ENCODE assay signal across 19 mouse cellular contexts in genomic region chr10:117630810-117631209, GRCm38 (mm10). TPM values are rescaled to one million over a fixed set of nuclear protein-coding genes. Genes with fewer than 3 reads are reported as not detected.
A peak's percentile ranks its signal among the peaks of the same experiment; 100 is the strongest.
DNase-seq lines count a peak whose midpoint lies in the region; ATAC-seq and TF ChIP-seq lines count a peak whose summit lies in the region.
"Had no signal": no experiment of that assay in that cellular context is flagged by ENCODE, and none has a peak within 500 bp of the region (broad histone marks: within the 10 kb centered on the region; RNA-seq: fewer than 3 reads in every experiment).

No protein-coding gene starts in this region.

- H3K27ac ChIP-seq in kidney, embryonic 15.5 days, result no peak overlapping the region
- H3K27ac ChIP-seq in lung, embryonic 16.5 days (ENCODE audit: low read length), result no peak overlapping the region
- no peak overlapping the region for H3K27ac ChIP-seq in limb, embryonic 12.5 days
- H3K27ac ChIP-seq in stomach, postnatal 0 days (replicated peaks), result no peak overlapping the region
- H3K27ac ChIP-seq in hindbrain, embryonic 10.5 days, result no peak overlapping the region
- H3K27ac ChIP-seq: embryonic facial prominence, embryonic 12.5 days; heart, adult 2 months; hindbrain, embryonic 12.5 days; liver, embryonic 14.5 days; neural tube, embryonic 13.5 days had no signal

- H3K4me2 ChIP-seq in kidney, embryonic 15.5 days, result peak overlapping the region; percentile 81; the same call in 1 of the 2 replicates
- peak overlapping the region; percentile 83 for H3K4me2 ChIP-seq in lung, embryonic 16.5 days (ENCODE audit: low read depth, low read length)
- peak overlapping the region; percentile 24; the same call in 1 of the 2 replicates for H3K4me2 ChIP-seq in limb, embryonic 12.5 days
- H3K4me2 ChIP-seq in stomach, postnatal 0 days (replicated peaks; ENCODE audit: low read depth), result no peak overlapping the region
- H3K4me2 ChIP-seq: embryonic facial prominence, embryonic 12.5 days; hindbrain, embryonic 12.5 days had no signal

- no peak for ATAC-seq in kidney, embryonic 15.5 days (replicated peaks; ENCODE audit: low FRiP score)
- ATAC-seq in lung, embryonic 16.5 days (ENCODE audit: low read depth), result no peak
- no peak for ATAC-seq in limb, embryonic 12.5 days (ENCODE audit: insufficient number of reproducible peaks, insufficient read depth, low FRiP score, low TSS enrichment, low read depth)
- ATAC-seq in stomach, postnatal 0 days (ENCODE audit: low FRiP score, low TSS enrichment), result no peak

- no peak overlapping the region for H3K9ac ChIP-seq in kidney, embryonic 15.5 days
- H3K9ac ChIP-seq in lung, embryonic 16.5 days (ENCODE audit: low read length), result no peak overlapping the region
- H3K9ac ChIP-seq in limb, embryonic 12.5 days (replicated peaks), result no peak overlapping the region
- H3K9ac ChIP-seq in stomach, postnatal 0 days (ENCODE audit: low read length), result no peak overlapping the region
- H3K9ac ChIP-seq: embryonic facial prominence, embryonic 12.5 days; hindbrain, embryonic 12.5 days; liver, embryonic 14.5 days; neural tube, embryonic 13.5 days had no signal

- H3K4me3 ChIP-seq in kidney, embryonic 15.5 days (replicated peaks), result peak overlapping the region; percentile 72; the same call in 1 of the 2 replicates
- peak overlapping the region; percentile 58 for H3K4me3 ChIP-seq in lung, embryonic 16.5 days (ENCODE audit: low read length)
- 0 out of 2 replicates have a peak overlapping the region, but pooled peaks have one; percentile 67 for H3K4me3 ChIP-seq in limb, embryonic 12.5 days (replicated peaks)
- H3K4me3 ChIP-seq in stomach, postnatal 0 days (ENCODE audit: low read depth, low read length), result peak overlapping the region; percentile 60; the same call in 1 of the 2 replicates
- H3K4me3 ChIP-seq in hindbrain, embryonic 10.5 days, result no peak overlapping the region
- H3K4me3 ChIP-seq: embryonic facial prominence, embryonic 12.5 days; heart, adult 2 months; neural tube, embryonic 13.5 days had no signal

- peaks cover 21% of the 10 kb centered on the region for H3K27me3 ChIP-seq in kidney, embryonic 15.5 days
- peaks cover 14% of the 10 kb centered on the region; the same call in 1 of the 2 replicates for H3K27me3 ChIP-seq in lung, embryonic 16.5 days (ENCODE audit: control insufficient read depth, insufficient read depth, low read depth, low read length)
- H3K27me3 ChIP-seq in limb, embryonic 12.5 days, result peaks cover 23% of the 10 kb centered on the region
- no peaks in the 10 kb centered on the region for H3K27me3 ChIP-seq in stomach, postnatal 0 days (ENCODE audit: control insufficient read depth, insufficient read depth, low read length)
- H3K27me3 ChIP-seq in hindbrain, embryonic 10.5 days (ENCODE audit: insufficient read depth, poor library complexity, severe bottlenecking), result peaks cover 59% of the 10 kb centered on the region

- TF ChIP-seq EP300 in stomach, postnatal 0 days (optimal IDR thresholded peaks at IDR 0.05), result no peak

- 61% methylated on average over 2 of the region's 2 CpGs for WGBS in kidney, embryonic 15.5 days
- 62% methylated on average over 2 of the region's 2 CpGs for WGBS in lung, embryonic 16.5 days
- 62% methylated on average over 2 of the region's 2 CpGs for WGBS in limb, embryonic 12.5 days
- WGBS in stomach, postnatal 0 days, result 55% methylated on average over 2 of the region's 2 CpGs
- 59% methylated on average over 2 of the region's 2 CpGs for WGBS in hindbrain, embryonic 10.5 days

- no peaks in the 10 kb centered on the region for H3K36me3 ChIP-seq in kidney, embryonic 15.5 days
- H3K36me3 ChIP-seq in lung, embryonic 16.5 days (ENCODE audit: control insufficient read depth, insufficient read depth, low read length), result peaks cover 11% of the 10 kb centered on the region; the same call in 1 of the 2 replicates
- 0 out of 2 replicates have a peak, but pooled peaks cover 2% of the 10 kb centered on the region for H3K36me3 ChIP-seq in limb, embryonic 12.5 days
- H3K36me3 ChIP-seq in stomach, postnatal 0 days (ENCODE audit: control insufficient read depth, insufficient read depth, low read length), result no peaks in the 10 kb centered on the region
- no peaks in the 10 kb centered on the region for H3K36me3 ChIP-seq in hindbrain, embryonic 10.5 days
- H3K36me3 ChIP-seq: embryonic facial prominence, embryonic 12.5 days; hindbrain, embryonic 12.5 days; neural tube, embryonic 13.5 days had no signal

- peaks cover 28% of the 10 kb centered on the region for H3K4me1 ChIP-seq in kidney, embryonic 15.5 days
- peaks cover 7% of the 10 kb centered on the region for H3K4me1 ChIP-seq in lung, embryonic 16.5 days (replicated peaks; ENCODE audit: control insufficient read depth, insufficient read depth, low read length)
- peaks cover 24% of the 10 kb centered on the region for H3K4me1 ChIP-seq in limb, embryonic 12.5 days (replicated peaks)
- peaks cover 2% of the 10 kb centered on the region; the same call in 1 of the 2 replicates for H3K4me1 ChIP-seq in stomach, postnatal 0 days (replicated peaks; ENCODE audit: control insufficient read depth, insufficient read depth)
- H3K4me1 ChIP-seq in hindbrain, embryonic 10.5 days (replicated peaks), result peaks cover 19% of the 10 kb centered on the region

- intact Hi-C loops in left cerebral cortex, postnatal 14 days (cut with DNase I), result no loop called here

- DNase-seq in kidney, adult 9 months, result no peak
- no peak for DNase-seq in lung, postnatal 10 days
- DNase-seq in stomach, postnatal 0 days (ENCODE audit: low spot score), result no peak
- no peak for DNase-seq in left cerebral cortex, postnatal 14 days (ENCODE audit: low spot score in 2 of 2)
- no peak for DNase-seq in hindbrain, embryonic 10.5 days (ENCODE audit: low spot score)
- DNase-seq: adrenal gland, adult 8-10 months; cerebellum, adult 2 months; gastrocnemius, postnatal 10 days; heart, adult 2 months; kidney, adult 11 months; kidney, postnatal 36 days; thymus, postnatal 36 days had no signal

- H3K9me3 ChIP-seq in kidney, embryonic 15.5 days (replicated peaks), result no peaks in the 10 kb centered on the region
- H3K9me3 ChIP-seq in lung, embryonic 16.5 days (ENCODE audit: control insufficient read depth, low read length), result peaks cover 3% of the 10 kb centered on the region
- no peaks in the 10 kb centered on the region for H3K9me3 ChIP-seq in limb, embryonic 12.5 days
- no peaks in the 10 kb centered on the region for H3K9me3 ChIP-seq in stomach, postnatal 0 days (ENCODE audit: control insufficient read depth, low read length)
- H3K9me3 ChIP-seq in hindbrain, embryonic 10.5 days, result no peaks in the 10 kb centered on the region
- H3K9me3 ChIP-seq: embryonic facial prominence, embryonic 12.5 days; hindbrain, embryonic 12.5 days; neural tube, embryonic 13.5 days had no signal

- no peak for TF ChIP-seq CTCF in stomach, postnatal 0 days (IDR thresholded peaks at IDR 0.05; ENCODE audit: low read depth)

RNA-seq across cellular contexts. Expression of gene Cpm, which starts 1.5 kb away (rescaled TPM):
- polyA plus RNA-seq in kidney, embryonic 15.5 days (2015; fragmentation: Nextera tagmentation; extraction: Ambion mirVana), result 31.3 and 31.5 TPM in 2 replicates
- polyA plus RNA-seq in lung, embryonic 16.5 days (2015; fragmentation: Nextera tagmentation; extraction: Ambion mirVana), result 83.7 and 86.9 TPM in 2 replicates
- polyA plus RNA-seq in limb, embryonic 12.5 days (2016; fragmentation: Nextera tagmentation; extraction: Ambion mirVana), result 30.0 and 35.3 TPM in 2 replicates
- polyA plus RNA-seq in stomach, postnatal 0 days (2015; fragmentation: Nextera tagmentation; extraction: Ambion mirVana), result 22.9 and 26.6 TPM in 2 replicates
- total RNA-seq in left cerebral cortex, postnatal 14 days (2021), result 1 to 10 TPM; 3.2 to 3.6 TPM
- 5.9 and 6.0 TPM in 2 replicates for polyA plus RNA-seq in hindbrain, embryonic 10.5 days (2016; fragmentation: Nextera tagmentation; extraction: Ambion mirVana)
